Mouse (Mus musculus) liver, embryonic 16.5 days (tissue): ENCODE results near the gene Slmap. TPM values are rescaled to one million over a fixed set of nuclear protein-coding genes. Genes with fewer than 3 reads are reported as not detected.

ENCODE experiments used
- ATAC-seq: fragments of 200-750 bp; cut with Nextera tagmentation; 2 replicates; pipeline ENCODE4 v1.8.0; 2017; ENCODE audit warnings: low read depth, mild to moderate bottlenecking, moderate number of reproducible peaks, moderate library complexity
- H3K27ac ChIP-seq: fragments of 300-500 bp; sonication (generic); 2 replicates; pipeline ENCODE4 v1.5.1; 2014; ENCODE audit warnings: mild to moderate bottlenecking, low read length
- H3K27me3 ChIP-seq: fragments of 300-500 bp; sonication (generic); 2 replicates; pipeline ENCODE4 v1.6.1; 2014; ENCODE audit warnings: low read depth, low read length, mixed read lengths; ENCODE audit not compliant: control insufficient read depth, insufficient read depth
- H3K36me3 ChIP-seq: fragments of 300-500 bp; sonication (generic); 2 replicates; pipeline ENCODE4 v1.6.1; 2014; ENCODE audit warnings: mild to moderate bottlenecking; ENCODE audit not compliant: control insufficient read depth, insufficient read depth
- H3K4me1 ChIP-seq: fragments of 300-500 bp; sonication (generic); 2 replicates; pipeline ENCODE4 v1.6.1; 2014; ENCODE audit warnings: low read depth, low read length, mixed read lengths; ENCODE audit not compliant: control insufficient read depth
- H3K4me2 ChIP-seq: fragments of 300-500 bp; sonication (generic); 2 replicates; pipeline ENCODE4 v1.6.1; 2014; ENCODE audit warnings: low read depth, low read length, mixed read lengths
- H3K4me3 ChIP-seq: fragments of 300-500 bp; sonication (generic); 2 replicates; pipeline ENCODE4 v1.5.1; 2014; ENCODE audit warnings: low read depth, mild to moderate bottlenecking, low read length
- H3K9ac ChIP-seq: fragments of 300-500 bp; sonication (generic); 2 replicates; pipeline ENCODE4 v1.6.1; 2014; ENCODE audit warnings: low read depth, low read length
- H3K9me3 ChIP-seq: fragments of 300-500 bp; sonication (generic); replicated peaks from 2 replicates; pipeline ENCODE4 v1.6.1; 2016; ENCODE audit warnings: low read length; ENCODE audit not compliant: control insufficient read depth
- WGBS: fragments of 180-500 bp; shearing (Covaris S2); extraction: QIAGEN DNeasy Blood & Tissue Kit; methylation state at CpG from one replicate; pipeline ENCODE4 v1.1.7; 2014; ENCODE audit not compliant: insufficient replicate concordance; 5-methylcytosine and 5-hydroxymethylcytosine counted together
- polyA plus RNA-seq: library from polyadenylated mRNA; unstranded; fragments of >200 nt; fragmentation: Nextera tagmentation; extraction: Ambion mirVana; gene quantifications from 2 replicates; pipeline ENCODE4 v1.2.1, GENCODE M21; 2015

Gene Slmap
- polyA plus RNA-seq, 1 experiment from 2014 or later, result 7.5 TPM

- WGBS, result 63% methylated on average over 5 of the region's 5 CpGs
- peaks cover 7% of the 10 kb centered on the region for H3K36me3 ChIP-seq
- H3K9me3 ChIP-seq, result no peaks in the 10 kb centered on the region
- no peak overlapping the region for H3K9ac ChIP-seq
- H3K27me3 ChIP-seq, result no peaks in the 10 kb centered on the region
- H3K27ac ChIP-seq, result no peak overlapping the region
- no peak overlapping the region for H3K4me2 ChIP-seq
- no peak for ATAC-seq
- H3K4me3 ChIP-seq, result no peak overlapping the region
- no peaks in the 10 kb centered on the region for H3K4me1 ChIP-seq
These were observed 68.1 kb downstream of the Slmap start for GRCm38 (mm10) chr14:26466544-26467125.

- no peak for ATAC-seq
- WGBS, result 79% methylated on average over 6 of the region's 6 CpGs
- Histone ChIP-seq H3K4me3 (no peak overlapping the region), H3K27me3 (no peaks in the 10 kb centered on the region), H3K9me3 (no peaks in the 10 kb centered on the region), H3K36me3 (peaks cover 10% of the 10 kb centered on the region), H3K27ac (no peak overlapping the region), H3K4me1 (no peaks in the 10 kb centered on the region), H3K4me2 (no peak overlapping the region), H3K9ac (no peak overlapping the region)
These were observed 68.8 kb downstream of the Slmap start for GRCm38 (mm10) chr14:26465898-26466297.

- no peaks in the 10 kb centered on the region for H3K9me3 ChIP-seq
- H3K9ac ChIP-seq, result no peak overlapping the region
- H3K4me2 ChIP-seq, result no peak overlapping the region
- no peaks in the 10 kb centered on the region for H3K4me1 ChIP-seq
- H3K4me3 ChIP-seq, result no peak overlapping the region
- ATAC-seq, result no peak
- peaks cover 14% of the 10 kb centered on the region for H3K36me3 ChIP-seq
- H3K27me3 ChIP-seq, result no peaks in the 10 kb centered on the region
- H3K27ac ChIP-seq, result no peak overlapping the region
These were observed 75.2 kb downstream of the Slmap start for GRCm38 (mm10) chr14:26459516-26459915.

- WGBS, result 31% methylated on average over 16 of the region's 16 CpGs
- no peak overlapping the region for H3K27ac ChIP-seq
- no peaks in the 10 kb centered on the region for H3K4me1 ChIP-seq
- H3K9ac ChIP-seq, result no peak overlapping the region
- H3K9me3 ChIP-seq, result no peaks in the 10 kb centered on the region
- no peak overlapping the region for H3K4me2 ChIP-seq
- H3K4me3 ChIP-seq, result no peak overlapping the region
- no peaks in the 10 kb centered on the region for H3K27me3 ChIP-seq
- H3K36me3 ChIP-seq, result 0 out of 2 replicates have a peak, but pooled peaks cover 2% of the 10 kb centered on the region
- ATAC-seq, result peak; percentile 88
These were observed 79.9 kb downstream of the Slmap start for GRCm38 (mm10) chr14:26454851-26455250.

- ATAC-seq, result no peak
- Histone ChIP-seq H3K9ac (no peak overlapping the region), H3K4me1 (no peaks in the 10 kb centered on the region), H3K27me3 (no peaks in the 10 kb centered on the region), H3K27ac (no peak overlapping the region), H3K9me3 (no peaks in the 10 kb centered on the region), H3K4me2 (no peak overlapping the region), H3K4me3 (no peak overlapping the region), H3K36me3 (no peaks in the 10 kb centered on the region)
- 68% methylated on average over 16 of the region's 16 CpGs for WGBS
These were observed 84.5 kb downstream of the Slmap start for GRCm38 (mm10) chr14:26450036-26450800.

GRCm38 (mm10) chr14:26448581-26448980, 86.2 kb downstream of the Slmap start:
- Histone ChIP-seq H3K4me2 (no peak overlapping the region), H3K4me3 (no peak overlapping the region), H3K9ac (no peak overlapping the region), H3K4me1 (no peaks in the 10 kb centered on the region), H3K27ac (no peak overlapping the region), H3K9me3 (no peaks in the 10 kb centered on the region), H3K27me3 (no peaks in the 10 kb centered on the region), H3K36me3 (no peaks in the 10 kb centered on the region)
- WGBS, result 72% methylated on average over 4 of the region's 4 CpGs
- no peak for ATAC-seq

GRCm38 (mm10) chr14:26447223-26447622, 87.5 kb downstream of the Slmap start:
- Histone ChIP-seq H3K4me3 (no peak overlapping the region), H3K27ac (no peak overlapping the region), H3K27me3 (no peaks in the 10 kb centered on the region), H3K9me3 (no peaks in the 10 kb centered on the region), H3K4me1 (no peaks in the 10 kb centered on the region), H3K36me3 (no peaks in the 10 kb centered on the region), H3K9ac (no peak overlapping the region), H3K4me2 (no peak overlapping the region)
- ATAC-seq, result no peak
- WGBS, result 39% methylated on average over 2 of the region's 2 CpGs

- Histone ChIP-seq H3K27ac (no peak overlapping the region), H3K36me3 (no peaks in the 10 kb centered on the region), H3K4me3 (no peak overlapping the region), H3K27me3 (no peaks in the 10 kb centered on the region), H3K4me2 (no peak overlapping the region), H3K9ac (no peak overlapping the region), H3K4me1 (no peaks in the 10 kb centered on the region), H3K9me3 (no peaks in the 10 kb centered on the region)
- WGBS, result 53% methylated on average over 3 of the region's 3 CpGs
- no peak for ATAC-seq
These were observed 88.2 kb downstream of the Slmap start for GRCm38 (mm10) chr14:26446538-26446937.

- Histone ChIP-seq H3K27me3 (no peaks in the 10 kb centered on the region), H3K36me3 (no peaks in the 10 kb centered on the region; the same call in 1 of the 2 replicates), H3K9me3 (no peaks in the 10 kb centered on the region), H3K4me2 (no peak overlapping the region), H3K4me1 (no peaks in the 10 kb centered on the region), H3K9ac (no peak overlapping the region), H3K27ac (no peak overlapping the region), H3K4me3 (no peak overlapping the region)
- ATAC-seq, result no peak
- WGBS, result 71% methylated on average over 6 of the region's 6 CpGs
These were observed 92.2 kb downstream of the Slmap start for GRCm38 (mm10) chr14:26442534-26442933.
